In genomic region chr7:89912356-89912755, GRCm38 (mm10) we compare ENCODE assay signal across 19 mouse cellular contexts. TPM values are rescaled to one million over a fixed set of nuclear protein-coding genes. Genes with fewer than 3 reads are reported as not detected.
"Had no signal": no experiment of that assay in that cellular context is flagged by ENCODE, and none has a peak within 500 bp of the region (broad histone marks: within the 10 kb centered on the region; RNA-seq: fewer than 3 reads in every experiment).

No protein-coding gene starts in this region.

- H3K4me3 ChIP-seq: lung, embryonic 15.5 days; megakaryocyte, embryonic 14.5 days; midbrain, embryonic 13.5 days; midbrain, embryonic 15.5 days; neural tube, embryonic 12.5 days; stomach, embryonic 15.5 days had no signal

- DNase-seq: liver, postnatal 0 days; lung, adult 2 months; lung, postnatal 14 days; lung, postnatal 36 days; right cerebral cortex, postnatal 14 days; thymus, adult 18-20 months; thymus, postnatal 14 days; thymus, postnatal 36 days had no signal

- H3K27me3 ChIP-seq: lung, embryonic 15.5 days; midbrain, embryonic 13.5 days; midbrain, embryonic 15.5 days; neural tube, embryonic 12.5 days; stomach, embryonic 15.5 days had no signal

- H3K36me3 ChIP-seq: stomach, embryonic 15.5 days had no signal

- H3K4me1 ChIP-seq: lung, embryonic 15.5 days; midbrain, embryonic 13.5 days; midbrain, embryonic 15.5 days; neural tube, embryonic 12.5 days; stomach, embryonic 15.5 days had no signal

- H3K27ac ChIP-seq: lung, embryonic 15.5 days; macrophage; midbrain, embryonic 13.5 days; midbrain, embryonic 15.5 days; neural tube, embryonic 12.5 days; stomach, embryonic 15.5 days; stomach, postnatal 0 days had no signal

- H3K9me3 ChIP-seq: lung, embryonic 15.5 days; megakaryocyte, embryonic 14.5 days; midbrain, embryonic 13.5 days; midbrain, embryonic 15.5 days; neural tube, embryonic 12.5 days; stomach, embryonic 15.5 days had no signal

RNA-seq across cellular contexts. Expression of gene Ccdc81, which starts 8.9 kb away (rescaled TPM):
- total RNA-seq: megakaryocyte progenitor cell, adult 5-6 weeks; monocyte, adult 5-6 weeks; neutrophil, adult 5-6 weeks had no signal
- polyA plus RNA-seq: liver, postnatal 0 days; macrophage; stomach, embryonic 15.5 days had no signal
